Mouse (Mus musculus): ENCODE data around the gene Eif4e2. TPM values are rescaled to one million over a fixed set of nuclear protein-coding genes. Genes with fewer than 3 reads are reported as not detected.

The Eif4e2 gene
- polyA plus RNA-seq, 1 experiment from 2014 or later = 118 TPM

DNA sequence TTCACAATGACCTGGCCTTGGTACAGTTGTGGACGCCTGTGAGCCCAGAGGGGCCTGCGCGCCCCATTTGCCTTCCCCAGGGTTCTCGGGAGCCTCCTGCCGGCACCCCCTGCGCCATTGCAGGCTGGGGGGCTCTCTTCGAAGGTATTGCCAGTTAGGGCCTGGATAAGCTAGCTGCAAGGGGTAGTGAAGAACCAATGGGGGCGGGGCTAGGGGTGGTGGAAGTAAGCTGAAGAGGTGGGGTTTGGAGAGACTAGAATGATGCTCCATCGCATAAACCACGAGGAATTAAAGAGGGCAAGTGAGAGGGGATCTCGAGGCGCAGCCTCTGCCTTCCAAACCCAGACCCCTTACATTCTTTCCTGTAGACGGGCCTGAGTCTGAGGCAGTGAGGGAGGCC, 28.2 kb upstream of the Eif4e2 start:
- Histone ChIP-seq H3K4me2 (replicated peaks; ENCODE audit: low read depth, low read length) (no peak overlapping the region), H3K27me3 (replicated peaks; ENCODE audit: insufficient read depth, low read length) (peaks cover 38% of the 10 kb centered on the region), H3K4me1 (ENCODE audit: insufficient read depth, low read depth, low read length) (peaks cover 2% of the 10 kb centered on the region; the same call in 1 of the 2 replicates), H3K4me3 (ENCODE audit: low read depth, low read length) (no peak overlapping the region), H3K27ac (ENCODE audit: low read length) (no peak overlapping the region), H3K9ac (replicated peaks; ENCODE audit: low read depth) (no peak overlapping the region), H3K9me3 (ENCODE audit: low read length) (no peaks in the 10 kb centered on the region), H3K36me3 (ENCODE audit: insufficient read depth, low read length) (no peaks in the 10 kb centered on the region)
- WGBS = 8% methylated on average over 13 of the region's 13 CpGs
- no peak for ATAC-seq
- TF ChIP-seq EP300 (IDR thresholded peaks at IDR 0.05) (no peak), CTCF (IDR thresholded peaks at IDR 0.05) (no peak)
- DNase-seq (ENCODE audit: low spot score) = no peak

DNA sequence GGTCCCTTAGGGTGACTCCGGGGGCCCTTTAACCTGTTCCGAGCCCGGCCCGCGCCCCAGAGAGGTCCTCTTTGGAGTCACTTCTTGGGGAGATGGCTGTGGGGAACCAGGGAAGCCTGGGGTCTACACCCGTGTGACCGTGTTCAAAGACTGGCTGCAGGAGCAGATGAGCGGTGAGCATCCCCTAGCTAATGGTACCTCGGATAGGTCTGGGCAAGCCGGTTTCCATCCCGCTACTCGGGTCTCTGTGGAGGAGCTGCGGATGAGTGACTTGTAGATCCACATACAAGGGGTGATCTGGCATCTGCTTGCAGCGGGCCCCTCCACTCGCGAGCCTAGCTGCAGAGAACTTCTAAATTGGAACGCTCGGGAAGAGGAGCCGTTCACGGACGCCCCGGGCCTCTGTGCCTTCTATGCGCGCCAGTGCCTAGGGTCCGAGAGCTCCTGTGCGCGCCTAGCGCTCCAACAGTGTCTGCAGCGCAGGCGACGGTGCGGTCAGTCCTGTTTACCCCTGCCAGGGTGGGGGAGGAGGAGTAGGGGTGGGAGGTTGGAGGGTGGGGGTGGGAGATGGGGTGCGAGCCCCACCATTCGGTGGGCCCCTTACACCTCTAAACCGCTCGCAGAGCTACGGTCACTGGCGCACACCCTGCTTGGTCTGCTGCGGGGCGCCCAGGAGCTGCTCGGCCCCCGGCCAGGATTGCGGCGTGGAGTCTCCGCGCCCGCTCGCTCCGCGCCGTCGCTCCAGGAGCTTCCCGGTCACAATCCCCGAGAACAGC, 27.3 kb upstream of the Eif4e2 start:
- peak overlapping the region; percentile 49 for H3K4me3 ChIP-seq (ENCODE audit: low read depth, low read length)
- H3K9me3 ChIP-seq (ENCODE audit: low read length) = no peaks in the 10 kb centered on the region
- TF ChIP-seq CTCF (IDR thresholded peaks at IDR 0.05) = no peak
- no peaks in the 10 kb centered on the region for H3K36me3 ChIP-seq (ENCODE audit: insufficient read depth, low read length)
- peaks cover 37% of the 10 kb centered on the region for H3K27me3 ChIP-seq (replicated peaks; ENCODE audit: insufficient read depth, low read length)
- ATAC-seq (peak; percentile 37), DNase-seq (ENCODE audit: low spot score) (no peak)
- H3K27ac ChIP-seq (ENCODE audit: low read length) = no peak overlapping the region
- no peak overlapping the region; the same call in 1 of the 2 replicates for H3K9ac ChIP-seq (replicated peaks; ENCODE audit: low read depth)
- peaks cover 2% of the 10 kb centered on the region; the same call in 1 of the 2 replicates for H3K4me1 ChIP-seq (ENCODE audit: insufficient read depth, low read depth, low read length)
- H3K4me2 ChIP-seq (replicated peaks; ENCODE audit: low read depth, low read length) = peak overlapping the region; percentile 91
- 3% methylated on average over 43 of the region's 54 CpGs for WGBS

DNA sequence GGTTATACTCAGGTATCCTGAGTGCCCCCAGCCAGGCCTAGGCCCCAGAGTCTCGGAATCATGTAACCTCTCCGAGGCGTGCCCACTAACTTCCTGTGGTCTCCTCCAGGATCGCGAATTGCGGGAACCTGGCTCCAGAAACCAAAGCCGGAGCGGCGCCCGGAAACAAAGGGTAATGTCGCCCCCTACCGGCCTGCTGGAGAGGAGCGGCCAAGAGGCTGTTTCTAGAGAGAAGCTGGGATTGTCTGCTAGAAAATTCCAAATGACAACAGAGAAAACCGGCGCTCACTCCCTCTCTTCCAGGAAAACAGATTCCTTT, 26.7 kb upstream of the Eif4e2 start:
- Histone ChIP-seq H3K4me1 (ENCODE audit: insufficient read depth, low read depth, low read length) (peaks cover 2% of the 10 kb centered on the region; the same call in 1 of the 2 replicates), H3K9me3 (ENCODE audit: low read length) (no peaks in the 10 kb centered on the region), H3K27ac (ENCODE audit: low read length) (no peak overlapping the region), H3K9ac (replicated peaks; ENCODE audit: low read depth) (no peak overlapping the region; the same call in 1 of the 2 replicates), H3K36me3 (ENCODE audit: insufficient read depth, low read length) (no peaks in the 10 kb centered on the region), H3K4me3 (ENCODE audit: low read depth, low read length) (peak overlapping the region; percentile 49), H3K4me2 (replicated peaks; ENCODE audit: low read depth, low read length) (peak overlapping the region; percentile 91), H3K27me3 (replicated peaks; ENCODE audit: insufficient read depth, low read length) (peaks cover 37% of the 10 kb centered on the region)
- peak; percentile 88 for TF ChIP-seq CTCF (IDR thresholded peaks at IDR 0.05)
- no peak for TF ChIP-seq EP300 (IDR thresholded peaks at IDR 0.05)
- DNase-seq (ENCODE audit: low spot score) (peak; percentile 89), ATAC-seq (peak; percentile 50)
- under 1% methylated on average over 15 of the region's 15 CpGs for WGBS

DNA sequence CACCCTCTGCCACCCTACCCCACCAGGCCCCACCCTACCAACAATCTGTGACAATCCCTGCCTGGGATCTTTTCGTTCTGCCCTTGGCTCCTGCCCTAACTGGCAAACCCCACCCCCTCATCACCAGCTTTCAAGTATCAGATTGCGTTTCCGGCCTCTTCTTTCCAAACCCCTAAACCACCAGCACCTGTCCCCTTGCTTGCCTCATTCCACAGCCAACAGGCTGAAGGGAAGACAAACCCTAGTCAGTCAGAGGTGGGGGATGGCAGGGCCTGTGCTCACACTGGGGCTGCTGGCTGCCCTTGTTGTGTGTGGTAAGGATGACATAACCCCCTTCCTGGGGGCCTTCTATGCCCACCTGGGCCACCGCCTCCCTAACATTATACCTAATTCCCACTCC, 23.3 kb upstream of the Eif4e2 start, which contains the start of gene Chrnd:
TSS of gene Chrnd (plus strand) at position 179 of the 400 bp plus-strand sequence.
- WGBS = 26% methylated on average over 4 of the region's 4 CpGs
- peaks cover 16% of the 10 kb centered on the region for H3K27me3 ChIP-seq (replicated peaks; ENCODE audit: insufficient read depth, low read length)
- TF ChIP-seq CTCF (IDR thresholded peaks at IDR 0.05) (no peak), EP300 (IDR thresholded peaks at IDR 0.05) (no peak)
- ATAC-seq (no peak), DNase-seq (ENCODE audit: low spot score) (no peak)
- no peak within 1 kb of the TSS for H3K9ac ChIP-seq (replicated peaks; ENCODE audit: low read depth)
- no peak within 1 kb of the TSS for H3K4me2 ChIP-seq (replicated peaks; ENCODE audit: low read depth, low read length)
- no peaks in the 10 kb centered on the region for H3K9me3 ChIP-seq (ENCODE audit: low read length)
- no peak within 1 kb of the TSS for H3K27ac ChIP-seq (ENCODE audit: low read length)
- H3K4me3 ChIP-seq (ENCODE audit: low read depth, low read length) = no peak within 1 kb of the TSS
- no peaks in the 10 kb centered on the region for H3K4me1 ChIP-seq (ENCODE audit: insufficient read depth, low read depth, low read length)
- no peaks in the 10 kb centered on the region for H3K36me3 ChIP-seq (ENCODE audit: insufficient read depth, low read length)

DNA sequence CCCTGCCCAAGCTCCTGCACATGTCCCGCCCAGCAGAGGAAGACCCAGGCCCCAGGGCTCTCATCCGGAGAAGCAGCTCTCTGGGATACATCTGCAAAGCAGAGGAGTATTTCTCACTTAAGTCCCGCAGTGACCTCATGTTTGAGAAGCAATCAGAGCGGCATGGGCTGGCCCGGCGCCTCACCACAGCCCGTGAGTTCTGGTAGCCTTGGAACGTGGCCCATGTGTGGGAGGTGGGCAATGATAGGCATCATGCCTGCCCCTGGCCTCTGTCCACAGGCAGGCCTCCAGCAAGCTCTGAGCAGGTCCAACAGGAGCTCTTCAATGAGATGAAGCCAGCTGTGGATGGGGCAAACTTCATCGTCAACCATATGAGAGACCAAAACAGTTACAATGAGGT, 16.4 kb upstream of the Eif4e2 start:
- no peak for TF ChIP-seq EP300 (IDR thresholded peaks at IDR 0.05)
- TF ChIP-seq CTCF (IDR thresholded peaks at IDR 0.05) = no peak
- 65% methylated on average over 9 of the region's 9 CpGs for WGBS
- Histone ChIP-seq H3K36me3 (ENCODE audit: insufficient read depth, low read length) (no peaks in the 10 kb centered on the region), H3K9ac (replicated peaks; ENCODE audit: low read depth) (no peak overlapping the region), H3K4me3 (ENCODE audit: low read depth, low read length) (no peak overlapping the region), H3K27me3 (replicated peaks; ENCODE audit: insufficient read depth, low read length) (no peaks in the 10 kb centered on the region), H3K27ac (ENCODE audit: low read length) (no peak overlapping the region), H3K9me3 (ENCODE audit: low read length) (no peaks in the 10 kb centered on the region), H3K4me1 (ENCODE audit: insufficient read depth, low read depth, low read length) (no peaks in the 10 kb centered on the region), H3K4me2 (replicated peaks; ENCODE audit: low read depth, low read length) (no peak overlapping the region)
- ATAC-seq = no peak
- no peak for DNase-seq (ENCODE audit: low spot score)

DNA sequence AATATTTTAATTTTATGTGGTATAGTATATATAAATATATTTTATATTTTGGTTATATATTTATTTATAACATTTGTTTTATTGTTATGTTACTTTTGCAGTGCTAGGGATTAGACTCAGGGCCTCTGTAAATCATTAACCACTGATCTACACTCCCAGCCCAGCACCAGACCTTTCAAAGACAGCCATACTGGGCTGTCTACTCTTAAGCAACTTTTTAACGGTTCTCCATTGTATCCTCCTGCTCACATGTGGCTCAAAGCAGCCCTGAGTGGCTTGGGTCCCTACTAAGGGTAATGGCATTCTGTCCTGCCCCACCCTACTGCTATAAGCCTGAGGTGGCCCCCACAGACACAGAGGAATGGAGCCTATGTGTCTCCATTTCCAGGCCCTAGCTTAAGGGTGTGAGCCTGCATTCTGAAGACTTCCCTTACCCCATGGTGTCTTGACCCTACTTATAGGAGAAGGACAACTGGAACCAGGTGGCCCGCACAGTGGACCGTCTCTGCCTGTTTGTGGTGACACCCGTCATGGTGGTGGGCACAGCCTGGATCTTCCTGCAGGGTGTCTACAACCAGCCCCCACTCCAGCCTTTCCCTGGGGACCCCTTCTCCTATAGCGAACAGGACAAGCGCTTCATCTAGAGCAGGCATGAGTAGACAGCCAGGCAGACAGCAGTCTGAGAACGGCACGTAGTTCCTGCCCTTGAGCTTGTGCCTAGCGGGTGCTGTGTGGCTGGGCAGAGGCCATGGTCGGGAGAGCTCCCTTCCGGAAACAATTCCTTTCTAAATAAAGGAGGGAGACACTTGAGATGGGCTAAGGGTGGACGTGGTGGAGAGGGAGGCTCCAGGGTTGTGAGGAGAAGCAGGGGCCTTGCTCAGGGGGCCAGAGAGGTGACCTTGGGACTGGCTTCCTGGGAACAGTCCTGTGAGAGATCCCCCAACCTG, 15.3 kb upstream of the Eif4e2 start:
- WGBS = 60% methylated on average over 12 of the region's 12 CpGs
- TF ChIP-seq CTCF (IDR thresholded peaks at IDR 0.05) (no peak), EP300 (IDR thresholded peaks at IDR 0.05) (no peak)
- Histone ChIP-seq H3K9me3 (ENCODE audit: low read length) (no peaks in the 10 kb centered on the region), H3K27ac (ENCODE audit: low read length) (no peak overlapping the region), H3K9ac (replicated peaks; ENCODE audit: low read depth) (no peak overlapping the region), H3K36me3 (ENCODE audit: insufficient read depth, low read length) (no peaks in the 10 kb centered on the region), H3K4me3 (ENCODE audit: low read depth, low read length) (no peak overlapping the region), H3K4me1 (ENCODE audit: insufficient read depth, low read depth, low read length) (no peaks in the 10 kb centered on the region), H3K27me3 (replicated peaks; ENCODE audit: insufficient read depth, low read length) (no peaks in the 10 kb centered on the region), H3K4me2 (replicated peaks; ENCODE audit: low read depth, low read length) (no peak overlapping the region)
- ATAC-seq (no peak), DNase-seq (ENCODE audit: low spot score) (no peak)
